Mouse (Mus musculus) megakaryocyte, embryonic 14.5 days (primary cell): ENCODE results near the gene Clgn.

ENCODE experiments used
- FLI1 ChIP-seq: IDR thresholded peaks from 2 replicates; pipeline ENCODE4 v1.6.1; 2012; ENCODE audit warnings: low read length, inconsistent platforms, mixed read lengths
- GATA1 ChIP-seq: IDR thresholded peaks from 3 replicates; pipeline ENCODE4 v1.6.1; 2012; ENCODE audit warnings: mixed read lengths, low read length, inconsistent platforms, borderline replicate concordance

DNA sequence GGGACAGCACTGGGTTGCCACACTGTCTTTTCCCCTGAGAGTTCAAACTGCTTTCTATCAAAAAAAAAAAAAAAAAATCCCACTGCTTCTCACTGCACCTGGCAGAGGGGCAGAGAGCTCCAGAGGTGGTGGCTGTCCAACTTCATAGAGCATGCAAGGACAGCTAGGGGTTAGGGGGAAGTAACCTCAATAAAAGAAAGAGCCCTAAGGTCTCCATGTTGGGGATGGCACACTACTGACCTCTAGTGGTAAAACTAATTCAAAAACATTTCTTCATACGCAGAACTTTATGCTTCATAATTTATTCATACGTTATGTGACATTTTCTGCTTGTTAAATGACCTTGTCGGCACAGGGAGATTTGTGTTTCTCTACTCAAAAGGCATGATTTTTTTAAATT lies 61.4 kb downstream of the Clgn start:
- TF ChIP-seq GATA1 = no peak
- no peak for TF ChIP-seq FLI1
